Mouse (Mus musculus) layer of hippocampus, postnatal 36 days (tissue): ENCODE results near the gene Gm44790. TPM values are rescaled to one million over a fixed set of nuclear protein-coding genes. Genes with fewer than 3 reads are reported as not detected.
"Not testable (repeated sequence)": the region's sequence is repeated elsewhere in the genome, so short reads cannot be mapped to it uniquely, and the experiment has no call there.

Experiments
- DNase-seq, 2 experiments: peaks; one replicate each; pipeline ENCODE4 v3.0.0; 2022
- total RNA-seq, 2 experiments: library from RNA; stranded (reverse); gene quantifications; 2 replicates each; pipeline ENCODE4 v1.2.3; 2021

The Gm44790 gene
- total RNA-seq = under 1 TPM in 1 of 2 experiments, not detected in 1; 0.88 TPM

DNA sequence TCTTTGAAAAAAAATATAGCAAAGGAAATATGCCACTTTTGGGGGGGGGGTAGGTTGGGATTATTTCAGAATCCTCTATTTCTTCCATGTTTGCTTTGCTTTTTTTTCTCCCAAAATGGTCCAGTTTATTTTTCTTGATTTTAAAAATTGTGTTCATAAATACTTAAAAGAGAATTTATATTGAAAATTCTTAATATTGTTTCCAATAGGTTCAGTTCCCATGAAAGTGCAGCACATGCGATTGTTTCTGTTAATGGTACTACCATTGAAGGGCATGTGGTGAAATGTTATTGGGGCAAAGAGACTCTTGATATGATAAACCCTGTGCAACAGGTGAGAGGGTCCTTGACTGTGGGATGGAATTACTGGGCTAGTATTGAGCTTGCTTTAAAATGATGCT is at the start of gene Gm44790:
Gene Gm44790 (plus strand): TSS at position 301 of the 400 bp plus-strand sequence.
- DNase-seq = no peak

DNA sequence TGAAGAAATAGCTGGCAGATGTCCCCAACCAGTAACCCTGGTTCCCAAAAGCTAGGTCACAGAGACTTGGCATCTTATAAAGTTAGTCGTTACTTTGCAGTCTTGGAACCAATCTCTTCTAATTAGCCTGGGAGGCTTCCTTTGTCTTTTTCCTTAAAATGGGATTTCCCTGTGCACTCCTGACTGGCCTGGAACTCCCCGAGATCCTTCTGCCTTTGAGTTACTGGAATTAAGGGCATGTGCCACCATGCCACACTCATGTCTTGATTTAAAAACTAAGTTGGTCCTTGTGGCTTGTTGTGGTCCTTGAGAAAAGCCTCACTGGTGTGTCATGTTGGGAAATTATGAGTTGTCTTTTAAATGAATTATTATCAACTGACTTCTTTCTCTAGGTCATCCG is 48.1 kb upstream of the Gm44790 start:
- DNase-seq = no peak

- not testable (repeated sequence) for DNase-seq
These were observed 46.3 kb upstream of the Gm44790 start for GRCm38 (mm10) chr6:86380112-86380511.

- DNase-seq = no peak
These were observed 43.9 kb upstream of the Gm44790 start for GRCm38 (mm10) chr6:86382551-86382950.

GRCm38 (mm10) chr6:86383370-86383769 is 43.1 kb upstream of the Gm44790 start:
- no peak for DNase-seq

DNA sequence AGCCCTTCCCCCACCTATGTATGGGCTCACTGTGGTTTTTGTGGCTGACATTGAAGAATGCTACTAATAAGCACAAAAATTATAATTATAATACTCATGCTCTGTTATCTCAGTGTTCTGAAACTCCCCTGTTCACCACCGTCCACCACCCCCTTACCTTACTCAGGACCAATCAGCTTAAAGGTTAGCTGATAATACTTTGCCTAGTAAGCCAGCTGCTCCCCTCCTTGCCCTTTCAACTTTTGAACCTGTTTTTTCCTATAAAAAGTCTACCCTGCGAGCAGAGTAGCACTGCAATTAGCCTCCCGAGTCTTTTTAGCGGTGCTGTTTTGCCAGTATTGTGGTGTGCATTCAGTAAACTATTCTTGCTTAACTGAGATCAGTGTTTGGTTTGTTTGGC is 41.8 kb upstream of the Gm44790 start:
- DNase-seq = no peak

GRCm38 (mm10) chr6:86385362-86386104 is 40.9 kb upstream of the Gm44790 start:
- no peak for DNase-seq

DNA sequence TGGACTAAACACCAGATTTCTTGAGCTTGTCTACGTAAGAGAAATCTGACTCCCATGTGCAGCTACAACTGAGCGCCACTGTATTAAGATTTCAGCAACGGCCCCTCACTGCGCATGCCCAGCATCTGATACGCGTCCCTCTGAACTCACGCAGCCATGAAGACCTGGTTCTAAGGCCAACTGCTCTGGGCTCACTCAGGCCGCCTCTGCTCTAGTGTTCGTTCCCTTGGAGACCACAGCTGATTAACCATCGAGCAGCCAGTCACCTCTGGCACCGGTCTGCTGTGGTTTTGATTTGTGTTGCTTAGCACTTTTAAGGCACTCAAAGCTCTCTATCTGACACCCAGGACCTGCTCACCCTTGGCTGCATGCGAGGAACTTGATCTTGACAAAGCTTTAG is 39.1 kb upstream of the Gm44790 start:
- no peak for DNase-seq

GRCm38 (mm10) chr6:86388461-86388860 is 38.0 kb upstream of the Gm44790 start:
- no peak for DNase-seq

DNA sequence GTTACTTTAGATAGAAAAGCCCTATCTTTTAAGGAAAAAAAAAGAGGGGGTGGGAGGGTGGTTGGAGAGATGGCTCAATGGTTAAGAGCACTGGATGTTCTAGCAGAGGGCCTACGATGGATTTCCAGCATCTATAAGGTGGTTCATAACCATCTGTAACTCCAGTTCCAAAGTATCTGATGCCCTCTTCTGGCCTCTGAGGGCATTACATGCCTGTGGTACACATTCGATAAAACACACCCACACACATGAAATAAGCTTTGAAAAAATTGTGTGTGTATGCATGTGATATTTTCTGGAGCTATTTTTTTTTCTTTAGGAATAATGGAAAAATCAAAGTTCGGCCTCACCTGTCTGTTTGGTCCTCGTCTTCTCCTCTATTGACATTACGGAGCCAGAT is 35.1 kb upstream of the Gm44790 start:
- no peak for DNase-seq

GRCm38 (mm10) chr6:86393187-86393586 is 33.3 kb upstream of the Gm44790 start:
- DNase-seq = no peak

- DNase-seq = no peak
These were observed 32.3 kb upstream of the Gm44790 start for GRCm38 (mm10) chr6:86394078-86394720.

DNA sequence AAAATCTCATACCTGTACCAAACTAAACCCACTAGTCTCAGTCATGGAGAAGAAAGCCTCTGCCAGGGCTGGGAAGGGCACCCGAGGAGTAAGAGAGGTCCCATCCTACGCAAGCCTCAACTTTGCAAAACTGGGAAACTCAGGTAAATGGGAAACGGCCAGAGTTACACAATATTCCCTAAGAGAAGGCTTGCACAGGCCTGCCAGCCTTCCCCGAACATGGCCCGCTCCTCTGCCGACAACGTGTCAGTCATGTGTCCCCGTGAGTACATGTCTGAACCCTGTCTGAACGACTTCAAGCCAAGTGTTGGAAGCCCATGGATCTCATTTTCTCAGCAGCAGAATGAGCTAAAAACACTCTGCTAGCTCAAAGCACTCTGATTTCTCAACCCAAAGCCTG is 31.4 kb upstream of the Gm44790 start:
- DNase-seq = no peak

GRCm38 (mm10) chr6:86395969-86396368 is 30.5 kb upstream of the Gm44790 start:
- no peak for DNase-seq

DNA sequence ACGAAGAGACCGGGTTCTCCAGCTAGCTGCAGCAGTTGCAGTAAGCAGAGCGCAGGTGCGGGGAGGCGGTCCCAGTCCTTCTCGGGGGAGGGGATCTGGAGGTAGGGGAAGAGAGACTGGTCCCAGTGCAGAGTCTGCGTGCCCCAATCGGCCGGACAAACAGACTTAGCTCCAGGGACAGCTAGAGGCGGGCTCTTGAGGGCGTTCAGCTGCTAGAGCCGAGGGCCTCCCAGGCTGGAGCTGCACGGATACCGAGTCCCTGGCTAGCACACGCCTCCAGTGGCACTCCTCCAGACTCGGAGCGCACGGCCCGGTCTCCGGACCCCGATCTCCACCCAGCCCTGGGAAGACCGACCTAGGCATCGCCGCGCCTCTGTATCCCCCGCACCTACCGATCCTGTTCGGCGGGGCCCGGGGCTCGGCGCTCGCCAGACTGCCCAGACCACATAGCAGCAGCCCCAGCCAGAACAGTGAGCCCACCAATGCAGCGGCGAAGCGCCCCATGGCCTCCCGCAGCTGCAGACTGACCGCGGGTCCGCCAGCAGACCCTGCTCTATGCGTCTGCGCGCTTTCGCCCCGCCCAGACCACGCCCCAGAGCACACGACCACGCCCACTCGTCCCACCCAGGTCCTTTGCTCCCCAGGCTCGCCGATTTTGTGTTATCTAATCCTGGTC is 29.7 kb upstream of the Gm44790 start, which contains the start of gene Pcyox1:
Gene Pcyox1 (minus strand): TSS at position 574 of the 676 bp plus-strand sequence.
- peak; percentile 88 to 89 for DNase-seq

DNA sequence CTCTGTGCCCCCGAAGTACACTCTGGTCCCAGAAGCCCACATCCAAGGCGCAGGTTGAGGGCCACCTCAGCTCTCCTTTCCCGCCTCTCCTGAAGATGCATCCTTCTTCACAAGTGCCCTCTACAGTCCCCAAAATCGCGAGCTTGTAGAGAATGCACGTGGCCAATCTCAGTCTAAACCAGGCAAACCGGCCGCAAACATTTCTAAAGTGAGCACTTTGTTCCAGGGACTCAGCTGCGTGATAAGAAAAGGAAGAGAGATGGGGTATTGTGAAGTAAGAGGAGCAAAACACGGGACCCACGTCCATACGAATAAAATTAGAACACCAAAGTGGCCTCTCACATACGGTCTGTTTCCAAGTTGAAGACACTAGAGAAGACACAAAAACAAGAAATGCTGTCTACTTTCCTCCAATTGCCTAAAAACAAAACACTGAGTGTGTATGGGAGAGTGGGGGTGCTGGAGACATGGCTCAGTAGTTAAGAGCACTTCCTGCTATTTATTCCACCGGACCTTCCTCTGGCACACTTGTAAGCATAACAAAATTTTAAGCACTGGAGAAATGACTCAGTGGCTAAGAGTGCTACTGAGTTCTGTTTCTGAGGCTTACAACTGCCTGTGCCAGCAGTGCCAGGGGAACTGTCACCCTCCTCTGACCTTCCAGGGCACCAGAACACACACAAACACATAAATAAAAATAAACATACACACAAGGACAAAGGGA is 29.0 kb upstream of the Gm44790 start:
- no peak for DNase-seq

GRCm38 (mm10) chr6:86398986-86399385 is 27.5 kb upstream of the Gm44790 start:
- no peak for DNase-seq

GRCm38 (mm10) chr6:86399995-86400394 is 26.5 kb upstream of the Gm44790 start:
- no peak for DNase-seq

DNA sequence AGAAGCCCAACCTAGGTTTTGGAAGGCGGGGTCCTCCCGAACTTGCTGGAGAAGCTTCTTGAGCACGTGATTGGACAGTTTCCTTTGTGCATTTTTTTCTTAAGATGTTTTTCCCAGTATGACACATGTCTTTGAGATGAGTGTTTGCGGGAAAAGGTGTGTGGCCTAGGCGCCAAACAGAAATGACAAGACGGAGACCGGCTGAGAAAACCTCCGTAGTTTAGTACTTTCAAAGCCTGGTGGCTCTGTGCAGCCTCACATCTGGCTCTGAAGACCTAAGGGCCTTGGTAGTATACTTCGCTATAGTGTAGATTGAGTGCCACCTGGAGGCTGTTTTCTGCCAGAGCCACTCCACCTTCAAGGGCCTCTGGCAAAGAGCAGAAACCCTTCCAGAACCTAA is 25.5 kb upstream of the Gm44790 start:
- no peak for DNase-seq

DNA sequence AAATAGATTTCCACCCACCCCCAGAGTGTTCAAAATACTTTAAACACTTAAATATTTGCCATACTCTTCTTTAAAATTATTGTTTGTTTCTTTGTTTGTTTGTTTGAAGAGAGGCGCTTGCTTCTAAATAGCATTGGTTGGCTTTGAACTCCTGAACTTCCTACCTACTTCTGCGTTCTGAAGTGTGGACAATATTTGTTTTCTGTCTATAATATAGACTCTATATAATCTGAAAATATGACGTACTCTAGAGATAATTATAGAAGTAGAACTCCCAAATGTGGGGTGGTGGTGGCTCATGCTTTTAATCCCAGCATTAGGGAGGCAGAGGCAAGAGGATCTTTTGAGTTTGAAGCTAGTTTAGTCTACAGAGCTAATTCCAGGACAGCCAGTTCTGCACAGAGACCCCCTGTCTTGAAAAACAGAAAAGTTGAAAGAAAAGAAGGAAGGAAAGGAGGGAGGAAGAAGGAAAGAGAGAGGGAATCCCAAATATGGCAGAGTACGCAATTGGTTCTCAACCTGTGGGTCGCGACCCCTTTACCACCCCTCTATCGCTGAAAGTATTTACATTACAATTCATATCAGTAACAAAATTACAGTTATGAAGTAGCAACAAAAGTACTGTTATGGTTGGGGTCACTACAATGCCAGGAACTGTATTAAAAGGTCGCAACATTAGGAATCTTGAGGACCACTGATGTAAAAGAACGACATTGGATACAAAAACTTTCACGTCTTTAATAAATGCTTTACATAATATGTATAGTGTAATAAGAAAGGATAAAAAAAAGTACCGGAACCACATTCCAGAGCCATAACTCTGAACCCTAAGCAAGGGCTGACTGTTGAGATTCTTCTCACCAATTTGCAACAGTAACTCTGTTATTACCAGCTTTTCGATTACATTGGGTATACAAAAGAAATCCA is 23.5 kb upstream of the Gm44790 start:
- no peak for DNase-seq

GRCm38 (mm10) chr6:86403728-86404099 is 22.7 kb upstream of the Gm44790 start:
- peak; percentile 89 to 94 for DNase-seq
